Mouse (Mus musculus): Measurements from ENCODE around the gene Tmem40.

Tmem40 gene

DNA sequence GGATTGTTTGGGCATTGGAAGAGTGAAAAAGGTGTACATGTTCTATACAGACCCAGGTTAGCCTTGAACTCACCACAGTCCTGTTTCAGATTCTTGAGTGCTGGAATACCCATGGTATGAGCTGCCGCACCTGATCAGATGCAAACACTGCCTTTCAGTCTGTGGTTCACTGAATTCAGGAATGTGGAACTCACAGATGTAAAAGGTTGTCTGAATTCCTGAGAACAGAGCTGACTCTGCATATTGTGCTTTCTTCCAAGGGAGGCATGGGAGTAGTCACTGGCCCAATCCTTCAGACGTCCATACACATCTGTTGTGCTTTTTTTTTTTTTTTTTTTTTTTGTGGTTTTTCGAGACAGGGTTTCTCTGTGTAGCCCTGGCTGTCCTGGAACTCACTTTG, 50.9 kb downstream of the Tmem40 start:
- no peak for DNase-seq (ENCODE audit: extremely low read depth, insufficient read length, low spot score)

- DNase-seq (ENCODE audit: extremely low read depth, insufficient read length, low spot score) = no peak
Observed at GRCm38 (mm10) chr6:115702901-115703300, 59.3 kb downstream of the Tmem40 start.

GRCm38 (mm10) chr6:115701302-115701701, 60.9 kb downstream of the Tmem40 start:
- DNase-seq (ENCODE audit: extremely low read depth, insufficient read length, low spot score) = no peak

DNA sequence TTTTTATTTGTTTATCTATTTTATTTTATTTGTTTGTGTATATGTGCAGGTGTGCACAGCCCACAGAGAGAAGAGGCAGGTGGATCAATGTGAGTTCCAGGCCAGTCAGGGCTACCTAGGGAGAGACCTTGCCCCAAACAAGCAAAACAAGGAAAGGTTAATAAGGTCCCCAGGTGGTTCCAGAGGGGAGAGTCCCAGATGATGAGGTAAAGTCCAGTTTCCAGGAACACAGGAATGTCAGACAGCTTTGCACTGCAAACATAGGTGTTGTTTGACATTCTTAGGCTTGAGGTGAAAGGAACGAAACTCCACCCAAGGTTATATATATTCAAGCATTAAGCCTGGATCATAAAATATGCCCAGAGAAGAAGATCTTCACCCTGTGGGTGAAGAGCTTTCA, 61.4 kb downstream of the Tmem40 start:
- DNase-seq (ENCODE audit: extremely low read depth, insufficient read length, low spot score) = no peak

- DNase-seq (ENCODE audit: extremely low read depth, insufficient read length, low spot score) = no peak
Observed at GRCm38 (mm10) chr6:115698699-115699098, 63.5 kb downstream of the Tmem40 start.

- DNase-seq (ENCODE audit: extremely low read depth, insufficient read length, low spot score) = no peak
Observed at GRCm38 (mm10) chr6:115697739-115698558, 64.3 kb downstream of the Tmem40 start.

DNA sequence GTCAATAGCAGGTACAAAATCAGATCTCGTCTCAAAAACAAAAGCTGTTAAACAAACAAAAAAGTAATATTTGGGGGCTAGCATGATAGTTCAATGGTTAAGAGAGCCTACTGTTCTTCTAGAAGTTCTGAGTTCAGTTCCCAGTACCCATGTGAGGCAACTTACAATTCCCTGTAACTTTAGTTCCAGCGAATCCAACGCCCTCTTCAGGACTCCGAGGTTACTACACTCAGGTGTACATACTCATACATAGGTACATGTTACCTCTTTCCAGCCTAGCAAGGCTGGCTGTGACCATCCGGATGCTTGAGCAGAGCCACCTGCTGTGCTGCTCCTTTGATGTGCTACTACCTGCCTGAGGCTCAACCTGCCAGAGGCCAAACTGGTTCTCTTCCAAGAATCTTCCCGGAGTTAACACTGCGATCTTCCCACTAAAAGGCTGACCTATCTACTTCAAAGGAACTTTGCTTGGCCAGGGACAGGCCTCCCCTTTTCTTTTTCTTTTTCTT, 65.4 kb downstream of the Tmem40 start:
- no peak for DNase-seq (ENCODE audit: extremely low read depth, insufficient read length, low spot score)

DNA sequence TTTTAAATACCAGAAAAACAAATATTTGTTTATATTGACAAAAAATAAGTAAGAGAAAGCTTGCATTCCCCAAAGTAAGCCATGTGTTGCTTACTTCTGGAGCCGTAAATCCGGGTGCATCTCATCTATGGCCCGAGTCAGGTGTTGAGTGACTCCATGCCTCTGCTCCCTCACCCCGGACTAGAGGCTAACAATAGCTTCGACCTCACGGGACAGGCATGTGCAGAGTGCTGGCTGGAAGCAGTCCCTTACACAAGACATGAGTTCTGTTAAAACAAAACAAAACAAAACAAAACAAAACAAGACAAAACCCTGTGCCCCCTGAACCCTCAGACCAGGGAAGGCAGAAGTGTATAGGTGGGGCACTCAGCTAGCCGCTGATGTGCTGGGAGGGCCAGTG, 67.1 kb downstream of the Tmem40 start:
- DNase-seq (ENCODE audit: extremely low read depth, insufficient read length, low spot score) = no peak

GRCm38 (mm10) chr6:115694441-115694842, 67.8 kb downstream of the Tmem40 start:
- no peak for DNase-seq (ENCODE audit: extremely low read depth, insufficient read length, low spot score)

GRCm38 (mm10) chr6:115692963-115693730, 69.1 kb downstream of the Tmem40 start:
- DNase-seq (ENCODE audit: extremely low read depth, insufficient read length, low spot score) = no peak

- DNase-seq (ENCODE audit: extremely low read depth, insufficient read length, low spot score) = no peak
Observed at GRCm38 (mm10) chr6:115692163-115692950, 69.9 kb downstream of the Tmem40 start.

DNA sequence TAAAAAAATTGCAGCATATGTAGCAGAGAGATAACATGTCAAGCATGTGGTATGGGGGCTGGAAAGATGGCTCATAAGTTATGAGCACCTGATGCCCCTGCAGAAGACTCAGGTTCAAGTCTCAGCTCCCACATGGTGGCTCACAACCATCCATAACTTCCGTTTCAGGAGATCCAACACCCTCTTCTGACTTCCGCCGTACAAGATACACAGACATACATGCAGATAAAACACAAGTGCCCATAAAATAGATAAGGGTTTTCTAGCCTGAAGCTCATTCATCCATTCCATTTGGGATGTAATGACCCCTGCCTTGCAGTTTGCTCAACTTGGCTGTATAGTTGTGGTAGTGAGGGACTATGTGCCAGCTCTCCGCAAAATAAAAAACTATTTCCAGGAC, 72.1 kb downstream of the Tmem40 start:
- no peak for DNase-seq (ENCODE audit: extremely low read depth, insufficient read length, low spot score)

DNA sequence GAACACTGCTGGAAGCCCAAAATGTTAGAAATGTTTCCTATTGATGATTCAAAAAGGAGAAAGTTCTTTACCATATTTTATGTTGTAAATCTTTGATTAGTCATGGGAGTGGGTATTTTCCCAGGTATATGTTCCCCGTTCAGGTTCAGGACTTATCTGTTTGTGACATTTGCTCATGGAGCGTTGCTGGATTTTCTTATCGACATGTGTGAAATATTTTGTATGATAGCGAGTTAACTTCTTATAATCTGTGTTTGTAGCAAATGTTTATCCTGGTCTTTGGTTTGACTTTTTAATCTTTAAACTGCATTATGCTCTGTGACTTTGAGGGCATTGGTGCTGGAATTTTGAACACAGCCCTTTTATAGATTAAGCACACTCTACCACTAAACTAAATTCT, 73.6 kb downstream of the Tmem40 start:
- DNase-seq (ENCODE audit: extremely low read depth, insufficient read length, low spot score) = no peak

DNA sequence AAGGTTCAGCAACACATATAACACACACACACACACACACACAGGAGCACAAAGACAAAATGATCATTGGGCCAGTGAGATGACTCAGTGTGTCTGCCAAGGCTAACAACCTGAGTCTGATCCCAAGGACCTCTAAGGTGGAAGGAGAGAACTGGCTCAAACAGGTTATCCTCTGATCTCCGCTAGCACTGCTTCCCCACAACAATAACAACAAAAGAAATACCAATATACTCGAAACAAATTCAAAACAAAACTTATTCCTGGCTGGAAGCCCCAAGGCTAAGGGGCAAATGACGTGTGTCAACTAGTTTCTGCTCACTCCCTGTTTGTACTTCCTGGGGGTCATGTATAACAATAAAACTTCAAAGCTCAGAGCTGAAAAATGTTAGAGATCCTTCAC, 74.5 kb downstream of the Tmem40 start:
- no peak for DNase-seq (ENCODE audit: extremely low read depth, insufficient read length, low spot score)

DNA sequence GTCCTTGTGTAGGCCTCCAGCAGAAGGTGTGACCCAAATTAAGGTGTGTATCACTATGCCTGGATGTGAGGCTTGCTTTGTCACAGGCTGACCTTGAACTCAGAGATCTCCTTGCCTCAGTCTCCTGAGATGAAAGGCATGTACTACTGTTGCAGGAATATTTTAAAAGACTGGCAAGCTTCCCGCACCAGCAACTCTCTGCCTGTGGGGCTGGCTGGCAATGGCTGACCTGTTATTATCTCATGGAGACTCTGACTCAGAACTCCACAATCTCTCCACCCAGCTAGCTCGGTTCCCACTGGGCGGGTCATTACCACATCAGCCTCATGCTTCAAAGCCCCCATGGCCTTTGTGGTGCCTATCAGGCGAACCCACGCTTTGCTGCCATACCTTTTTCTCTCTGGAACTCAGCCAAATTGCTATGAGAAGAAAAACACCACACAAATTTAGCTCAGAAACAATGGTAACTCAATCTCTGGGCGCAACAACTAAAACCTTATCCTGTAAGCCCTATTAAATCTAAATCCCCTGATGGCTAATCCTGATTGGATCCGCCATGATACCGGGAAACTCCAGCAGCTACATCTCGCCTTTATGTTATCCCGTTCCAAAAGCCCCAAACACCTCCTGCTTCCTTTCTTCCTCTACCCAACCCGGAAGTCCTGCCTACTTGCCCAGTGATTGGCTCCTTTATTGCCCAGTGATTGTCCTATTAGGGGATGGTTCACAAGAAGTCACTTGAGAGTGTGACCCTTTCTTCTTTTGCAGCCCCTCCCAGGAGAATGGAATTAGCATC, 77.2 kb downstream of the Tmem40 start:
- DNase-seq (ENCODE audit: extremely low read depth, insufficient read length, low spot score) = peak; percentile 34

GRCm38 (mm10) chr6:115684271-115684670, 77.9 kb downstream of the Tmem40 start:
- DNase-seq (ENCODE audit: extremely low read depth, insufficient read length, low spot score) = no peak

GRCm38 (mm10) chr6:115681066-115681465, 81.1 kb downstream of the Tmem40 start:
- no peak for DNase-seq (ENCODE audit: extremely low read depth, insufficient read length, low spot score)
